7 mouse cellular contexts compared by ENCODE assay signal in genomic region chr14:73374315-73374890, GRCm38 (mm10). TPM values are rescaled to one million over a fixed set of nuclear protein-coding genes. Genes with fewer than 3 reads are reported as not detected.
DNase-seq lines count a peak whose midpoint lies in the region; ATAC-seq and TF ChIP-seq lines count a peak whose summit lies in the region.

No protein-coding gene starts in this region.

- H3K36me3 ChIP-seq in embryonic facial prominence, embryonic 10.5 days (replicated peaks) = peaks cover 31% of the 10 kb centered on the region; the same call in 1 of the 2 replicates
- H3K36me3 ChIP-seq in kidney, embryonic 16.5 days (ENCODE audit: insufficient read depth, low read length) = peaks cover 8% of the 10 kb centered on the region; the same call in 1 of the 2 replicates

- peaks cover 19% of the 10 kb centered on the region for H3K4me1 ChIP-seq in embryonic facial prominence, embryonic 10.5 days
- peaks cover 50% of the 10 kb centered on the region for H3K4me1 ChIP-seq in kidney, embryonic 16.5 days (ENCODE audit: insufficient read depth, low read length)

- H3K27ac ChIP-seq in layer of hippocampus, adult 2 months = peak overlapping the region; percentile 81
- 0 out of 2 replicates have a peak overlapping the region, but pooled peaks have one; percentile 10 for H3K27ac ChIP-seq in embryonic facial prominence, embryonic 10.5 days (replicated peaks)
- H3K27ac ChIP-seq in kidney, embryonic 16.5 days (ENCODE audit: low read length) = peak overlapping the region; percentile 65

- peak overlapping the region; percentile 45 for H3K9ac ChIP-seq in kidney, embryonic 16.5 days (replicated peaks; ENCODE audit: low read length)

- DNase-seq in layer of hippocampus, adult 2 months (ENCODE audit: low spot score in 2 of 2) = no peak
- no peak for DNase-seq in layer of hippocampus, postnatal 14 days (ENCODE audit: low spot score in 2 of 2)
- no peak for DNase-seq in embryonic facial prominence, embryonic 10.5 days (ENCODE audit: low spot score)
- peak; percentile 59 for DNase-seq in skeletal muscle tissue, adult 2 months (ENCODE audit: low read depth, low spot score)
- DNase-seq in thymus, adult 18-20 months = no peak
- no peak for DNase-seq in urinary bladder, postnatal 10 days (ENCODE audit: low spot score)

- WGBS in embryonic facial prominence, embryonic 10.5 days = 63% methylated on average over 11 of the region's 11 CpGs
- 21% methylated on average over 11 of the region's 11 CpGs for WGBS in kidney, embryonic 16.5 days

- peak overlapping the region; percentile 26; the same call in 1 of the 2 replicates for H3K4me3 ChIP-seq in layer of hippocampus, adult 2 months
- no peak overlapping the region for H3K4me3 ChIP-seq in embryonic facial prominence, embryonic 10.5 days
- no peak overlapping the region for H3K4me3 ChIP-seq in kidney, embryonic 16.5 days (ENCODE audit: low read length)

- H3K9me3 ChIP-seq in embryonic facial prominence, embryonic 10.5 days = no peaks in the 10 kb centered on the region
- no peaks in the 10 kb centered on the region for H3K9me3 ChIP-seq in kidney, embryonic 16.5 days (ENCODE audit: low read length)

- H3K27me3 ChIP-seq in embryonic facial prominence, embryonic 10.5 days (replicated peaks; ENCODE audit: low read depth, poor library complexity, severe bottlenecking) = no peaks in the 10 kb centered on the region
- no peaks in the 10 kb centered on the region for H3K27me3 ChIP-seq in kidney, embryonic 16.5 days (ENCODE audit: insufficient read depth, low read length)

- ATAC-seq in kidney, embryonic 16.5 days (ENCODE audit: low FRiP score, low TSS enrichment) = peak; percentile 53; the same call in 1 of the 2 replicates

- peak overlapping the region; percentile 34 for H3K4me2 ChIP-seq in kidney, embryonic 16.5 days (replicated peaks; ENCODE audit: low read depth, low read length)

- no peak for TF ChIP-seq CTCF in layer of hippocampus, adult 2 months (conservative IDR thresholded peaks at IDR 0.05)

RNA-seq across cellular contexts. Expression of gene Itm2b, which starts 10.7 kb away (rescaled TPM):
- total RNA-seq in layer of hippocampus, adult 2 months (2021) = 1,000 to 10,000 TPM in 1 of 2 experiments, 100 to 1,000 TPM in 1; 989 to 1,035 TPM
- 100 to 1,000 TPM; 920 to 943 TPM for total RNA-seq in layer of hippocampus, postnatal 14 days (2021)
- polyA plus RNA-seq in embryonic facial prominence, embryonic 10.5 days (2016; fragmentation: Nextera tagmentation; extraction: Ambion mirVana) = 197 and 226 TPM in 2 replicates
- 1,091 and 1,137 TPM in 2 replicates for polyA plus RNA-seq in kidney, embryonic 16.5 days (2015; fragmentation: Nextera tagmentation; extraction: Ambion mirVana)

RNA-seq across cellular contexts. Expression of gene Rb1, which starts 48.8 kb away (rescaled TPM):
- total RNA-seq in layer of hippocampus, adult 2 months (2021) = 10 to 100 TPM; 32.0 to 40.5 TPM
- 10 to 100 TPM; 42.5 to 44.9 TPM for total RNA-seq in layer of hippocampus, postnatal 14 days (2021)
- polyA plus RNA-seq in embryonic facial prominence, embryonic 10.5 days (2016; fragmentation: Nextera tagmentation; extraction: Ambion mirVana) = 24.4 and 29.3 TPM in 2 replicates
- 25.4 and 28.1 TPM in 2 replicates for polyA plus RNA-seq in kidney, embryonic 16.5 days (2015; fragmentation: Nextera tagmentation; extraction: Ambion mirVana)

Comparison
In these comparisons a context has a peak if more than half of its experiments do, and no peak if none do; other contexts are left out.
1. H3K27ac ChIP-seq: peak in every context shown above with its lines; median percentile 81 in layer of hippocampus, adult 2 months; 65 in kidney, embryonic 16.5 days; 10 in embryonic facial prominence, embryonic 10.5 days.